Mouse (Mus musculus): ENCODE results near the gene Sgsm1.

DNA sequence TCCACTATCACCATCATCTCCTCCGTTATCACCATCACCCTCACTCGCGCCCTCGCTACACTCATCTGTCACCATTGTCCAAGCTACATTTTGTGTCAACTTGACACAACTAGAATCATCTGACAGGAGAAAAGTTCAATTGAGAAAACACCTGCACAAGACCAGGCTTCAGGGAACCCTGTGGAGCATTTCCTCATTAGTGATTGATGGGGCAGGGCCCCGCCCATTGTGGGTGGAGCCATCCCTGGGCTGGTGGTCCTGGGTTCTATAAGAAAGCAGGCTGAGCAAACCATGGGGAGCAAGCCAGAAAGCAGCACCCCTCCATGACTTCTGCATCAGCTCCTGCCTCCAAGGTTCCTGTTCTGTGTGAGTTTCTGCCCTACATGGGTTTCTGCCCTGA lies 22.8 kb downstream of the Sgsm1 start:
- no peak for TF ChIP-seq CTCF (IDR thresholded peaks at IDR 0.05; ENCODE audit: insufficient read depth, low read length)
- no peak for TF ChIP-seq POLR2A (IDR thresholded peaks at IDR 0.05; ENCODE audit: borderline replicate concordance, extremely low read depth, low read depth, low read length)
